Mouse (Mus musculus) ovary, postnatal 10 days (tissue): ENCODE data around the gene Stard3.

Experiments used
- DNase-seq: peaks from one replicate; pipeline ENCODE4 v3.0.0; 2022; ENCODE audit warnings: low spot score

Gene Stard3

GRCm38 (mm10) chr11:98358161-98359083 is at the start of gene Stard3:
Gene Stard3 (plus strand): TSS chr11:98358368.
- peak; percentile 66 for DNase-seq

DNA sequence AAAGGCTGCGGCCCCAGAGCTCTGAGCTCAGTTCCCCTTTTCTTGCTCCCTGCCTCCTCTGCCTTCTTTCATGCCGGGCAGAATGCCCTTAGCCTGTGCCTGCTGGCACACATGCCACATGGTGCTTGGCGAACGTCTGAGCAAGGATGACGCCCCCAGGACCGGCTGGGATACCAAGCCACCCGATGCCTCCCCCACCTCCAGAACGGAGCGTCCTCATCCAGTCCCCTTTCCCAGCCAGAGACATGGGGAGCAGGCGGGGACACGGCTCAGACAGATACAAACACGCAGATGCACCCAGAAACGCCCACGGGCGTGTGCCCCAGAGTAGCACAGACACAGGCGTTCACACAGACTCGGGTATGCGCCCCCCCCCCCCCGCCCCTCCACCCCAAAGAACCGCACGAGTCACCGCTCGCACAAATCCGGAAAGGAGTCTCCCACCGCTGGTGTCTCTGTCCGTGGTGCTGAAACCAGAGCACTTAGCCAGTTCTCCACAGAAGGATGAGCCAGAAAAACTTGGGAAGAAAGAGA is 44.3 kb upstream of the Stard3 start:
- no peak for DNase-seq

DNA sequence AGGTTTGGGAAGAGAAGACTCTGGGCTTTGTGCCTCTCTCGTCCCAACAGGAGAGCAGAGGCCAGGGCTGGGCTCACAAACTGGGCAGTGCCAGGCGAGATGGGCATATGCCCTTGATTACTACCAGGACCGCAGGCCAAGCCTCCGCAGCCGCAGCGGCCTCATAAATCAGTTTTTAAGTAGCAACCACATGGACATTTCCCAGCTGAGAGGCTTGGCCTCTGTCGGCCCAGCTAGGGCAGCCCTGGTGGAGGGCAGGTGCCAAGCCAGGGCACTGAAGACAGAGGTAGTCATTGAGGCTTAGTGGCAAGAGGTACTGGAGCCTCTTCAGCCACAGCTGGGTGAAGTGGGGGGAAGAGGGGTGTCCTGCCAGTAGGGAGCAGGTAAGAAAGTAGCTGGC is 40.7 kb upstream of the Stard3 start:
- DNase-seq: no peak

GRCm38 (mm10) chr11:98318421-98319116 is 39.6 kb upstream of the Stard3 start:
- DNase-seq: no peak

- DNase-seq: no peak
Measured at GRCm38 (mm10) chr11:98319120-98319519, 39.0 kb upstream of the Stard3 start.

- no peak for DNase-seq
Measured at GRCm38 (mm10) chr11:98319544-98319943, 38.6 kb upstream of the Stard3 start.

DNA sequence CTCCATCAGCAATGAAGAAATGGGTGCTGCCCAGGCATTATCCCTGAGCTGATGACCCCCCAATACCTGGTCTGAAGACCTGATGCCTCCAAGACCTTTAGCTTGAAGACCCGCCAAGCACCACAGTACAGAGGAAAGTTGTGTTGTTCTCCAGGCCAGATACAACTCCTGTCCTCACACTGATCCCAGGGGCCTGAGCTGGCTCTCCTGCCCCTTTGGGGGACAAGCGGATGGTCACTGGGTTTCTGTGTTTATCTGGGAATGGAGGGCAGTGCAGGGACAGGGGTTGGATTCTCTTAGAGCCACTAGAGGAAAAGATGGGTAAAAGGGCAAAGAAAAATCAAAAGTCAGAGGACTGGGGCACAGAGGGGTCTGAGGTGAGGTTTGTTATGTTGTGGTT is 38.2 kb upstream of the Stard3 start:
- no peak for DNase-seq

- no peak for DNase-seq
Measured at GRCm38 (mm10) chr11:98320381-98320780, 37.8 kb upstream of the Stard3 start.

DNA sequence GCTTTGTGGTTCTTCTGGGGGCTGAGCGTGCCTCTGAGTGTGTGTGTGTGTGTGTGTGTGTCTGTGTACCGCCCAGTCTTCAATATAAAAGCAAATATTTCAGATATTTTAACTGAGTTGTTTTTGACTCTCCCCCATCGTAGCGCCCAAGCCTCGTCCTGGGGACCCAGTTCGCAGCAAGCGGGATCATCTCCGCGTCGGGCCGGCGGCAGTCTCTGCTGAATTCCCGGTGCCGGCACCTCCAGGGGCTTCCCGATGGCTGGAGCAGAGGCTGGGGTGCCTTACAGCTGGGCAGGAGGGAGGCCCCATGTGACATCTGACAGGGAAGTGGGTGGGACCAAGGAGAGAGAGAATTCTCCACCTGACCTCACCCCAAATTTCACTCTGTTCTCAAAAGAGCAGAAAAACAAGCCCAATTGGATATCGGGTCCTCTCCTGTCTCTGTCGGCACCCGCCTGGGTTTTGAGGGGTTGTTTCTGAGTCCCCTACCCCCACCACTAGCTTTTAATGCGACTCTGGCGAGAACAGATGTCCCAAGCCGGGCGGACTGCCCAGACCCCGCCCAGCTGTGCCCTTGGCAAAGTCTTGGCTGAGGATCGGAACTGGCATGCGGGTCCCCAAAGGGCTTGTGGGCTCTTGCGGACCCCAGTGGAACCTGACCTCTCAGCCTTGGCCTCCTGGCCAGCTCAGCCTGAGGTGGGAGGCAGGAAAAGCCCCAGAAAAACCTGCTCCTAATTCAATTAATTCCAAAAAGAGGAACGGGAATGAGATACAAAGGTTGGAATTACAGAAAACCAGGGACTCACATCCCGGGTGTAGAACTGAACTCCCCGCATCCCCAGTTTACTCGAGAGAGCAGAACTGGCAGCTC is 37.1 kb upstream of the Stard3 start:
- no peak for DNase-seq

DNA sequence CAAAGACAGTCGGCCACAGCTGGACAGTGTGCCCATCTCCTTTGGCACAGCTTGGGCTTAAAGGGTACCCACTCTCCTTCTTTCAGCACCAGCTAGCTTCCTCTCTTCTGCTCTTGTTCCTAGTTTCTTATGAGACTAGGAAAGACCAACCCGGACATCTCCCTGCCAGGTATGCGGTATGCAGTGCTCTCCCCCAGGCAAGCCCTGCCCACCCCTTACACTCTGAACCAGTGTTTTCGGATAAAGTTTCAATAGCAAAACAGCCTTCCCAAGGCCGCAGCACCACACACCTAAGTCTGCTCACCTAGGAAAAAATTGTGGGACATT is 36.5 kb upstream of the Stard3 start:
- no peak for DNase-seq

- DNase-seq: no peak
Measured at GRCm38 (mm10) chr11:98322159-98322558, 36.0 kb upstream of the Stard3 start.

DNA sequence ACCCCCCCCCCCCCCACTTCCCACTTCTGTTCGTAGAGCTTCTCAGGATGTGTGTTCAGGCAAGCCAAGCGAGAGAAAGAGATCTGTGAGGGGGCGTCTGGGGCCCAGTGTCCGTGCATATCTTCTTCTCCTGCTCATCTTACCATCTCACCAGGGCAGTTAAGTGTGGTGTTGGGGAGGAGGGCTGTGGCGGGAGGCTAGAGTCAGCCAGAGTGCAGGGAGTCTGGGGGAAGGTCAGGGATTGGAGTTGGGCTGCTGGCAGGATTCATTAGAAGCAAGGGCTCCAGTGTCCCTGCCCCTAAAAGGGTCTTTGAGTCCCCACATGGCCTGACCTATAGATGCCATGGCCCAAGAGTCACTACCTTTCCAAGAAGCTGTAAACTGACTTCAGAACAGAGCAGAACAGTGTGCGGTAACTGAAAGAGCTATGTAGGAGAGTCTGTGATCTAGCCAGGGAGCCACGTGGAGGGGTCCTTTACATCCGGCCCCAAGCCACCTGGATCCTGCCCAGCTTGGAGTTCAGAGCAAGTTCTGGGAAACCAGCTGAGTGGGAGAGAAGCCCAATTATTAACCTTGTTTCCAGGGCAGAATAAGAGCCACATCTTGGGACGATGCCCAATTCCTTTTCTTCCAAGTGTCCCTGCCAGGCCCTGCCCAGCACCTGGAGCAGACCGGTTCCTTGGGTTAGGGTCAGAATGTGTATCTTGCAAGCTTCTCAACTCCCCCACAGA is 34.9 kb upstream of the Stard3 start:
- DNase-seq: no peak

- DNase-seq: no peak
Measured at GRCm38 (mm10) chr11:98323933-98324332, 34.2 kb upstream of the Stard3 start.

GRCm38 (mm10) chr11:98325191-98325820 is 32.9 kb upstream of the Stard3 start:
- no peak for DNase-seq

DNA sequence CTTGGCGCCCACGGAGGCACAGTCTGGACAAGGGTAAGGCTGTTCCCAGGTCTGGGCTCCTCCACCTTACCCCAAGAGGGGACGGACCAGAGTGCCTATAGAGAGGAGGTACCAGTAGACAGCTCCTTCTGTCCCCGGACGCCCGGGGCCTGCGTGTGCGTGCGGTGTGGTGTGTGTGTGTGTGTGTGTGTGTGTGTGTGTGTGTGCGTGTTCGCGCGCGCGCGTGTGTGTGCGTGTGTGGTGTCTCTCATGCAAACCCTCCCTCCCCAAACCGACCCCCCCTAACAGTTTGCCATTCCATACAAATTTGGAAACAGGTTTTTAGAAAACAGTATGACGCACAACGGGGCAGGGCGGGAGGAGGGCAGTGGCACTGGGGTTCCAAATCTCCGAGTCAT is 32.3 kb upstream of the Stard3 start:
- DNase-seq: no peak

GRCm38 (mm10) chr11:98326741-98327135 is 31.4 kb upstream of the Stard3 start:
- DNase-seq: no peak

DNA sequence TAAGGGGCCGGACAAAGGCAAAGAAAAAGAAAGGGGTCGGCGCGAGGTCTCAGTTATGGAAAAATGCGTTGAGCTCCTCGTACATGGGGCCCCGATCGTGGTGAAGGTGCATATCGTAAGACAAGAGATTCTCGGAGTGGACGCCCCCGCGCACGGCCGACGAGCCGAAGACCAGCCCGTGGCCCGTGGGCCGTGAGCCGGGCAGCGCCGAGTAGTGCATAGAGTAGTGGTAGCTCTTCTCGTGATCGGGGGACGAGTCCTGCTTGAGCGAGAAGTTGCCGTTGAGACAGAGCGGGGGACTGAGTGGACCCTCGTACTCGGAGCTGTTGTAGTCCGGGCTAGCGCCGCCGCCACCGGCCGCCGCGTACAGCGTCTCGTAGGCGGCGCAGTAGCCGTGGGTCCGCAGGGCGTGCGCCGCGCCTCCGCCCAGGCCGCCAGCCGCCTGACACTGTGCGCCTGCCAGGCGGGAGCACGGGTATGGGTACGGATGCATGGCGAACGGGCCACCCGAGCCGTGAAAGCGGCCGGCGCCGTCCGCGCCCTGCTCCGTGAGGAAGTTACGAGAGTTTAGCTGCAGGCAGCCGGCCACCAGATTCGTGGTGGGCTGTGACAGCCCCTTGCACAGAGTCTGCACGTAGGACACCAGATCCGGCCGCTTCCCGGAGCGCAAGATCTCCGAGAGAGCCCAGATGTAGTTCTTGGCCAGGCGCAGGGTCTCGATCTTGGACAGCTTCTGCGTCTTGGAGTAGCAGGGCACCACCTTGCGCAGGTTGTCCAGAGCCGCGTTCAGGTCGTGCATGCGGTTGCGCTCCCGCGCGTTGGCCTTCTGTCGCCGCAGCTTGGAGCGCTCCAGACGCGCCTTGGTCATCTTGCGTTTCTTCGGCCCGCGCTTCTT is 30.8 kb upstream of the Stard3 start:
- no peak for DNase-seq

GRCm38 (mm10) chr11:98328031-98328370 is 30.2 kb upstream of the Stard3 start:
- DNase-seq: no peak

DNA sequence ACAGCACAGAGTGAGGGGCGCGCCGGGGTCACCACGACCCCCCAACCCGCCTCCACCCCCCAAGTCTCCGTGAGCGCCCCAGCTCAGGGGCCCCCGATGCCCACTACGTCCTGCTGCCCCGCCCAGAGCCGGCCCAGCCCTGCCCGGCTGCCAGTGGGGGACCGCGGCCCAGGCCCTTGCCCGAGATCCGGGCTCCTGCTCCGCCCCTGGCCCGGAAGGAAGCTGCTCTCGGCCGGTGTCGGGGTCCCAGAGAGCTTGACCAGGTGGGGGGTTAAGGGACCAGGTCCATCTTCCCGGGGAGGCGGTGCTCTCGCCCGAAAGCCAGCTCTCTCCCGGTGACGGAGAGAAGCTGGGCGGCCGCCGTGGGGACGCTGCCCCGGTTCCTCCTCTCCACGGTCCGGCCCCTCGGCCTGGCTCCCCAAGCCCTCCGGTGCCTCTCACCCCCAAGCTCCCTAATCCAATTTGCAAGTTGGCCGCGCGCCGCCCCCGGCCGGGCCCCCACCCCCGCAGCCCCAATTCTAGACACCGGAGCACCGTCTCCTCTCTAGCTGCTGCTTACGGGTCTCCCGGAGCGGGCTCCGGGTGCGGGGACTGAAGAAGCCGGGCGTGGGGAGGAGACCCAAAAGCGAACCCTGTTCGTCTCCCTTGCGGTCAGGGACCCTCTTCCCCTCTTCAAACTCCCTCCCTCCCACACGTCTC is 29.6 kb upstream of the Stard3 start:
- DNase-seq: no peak
